Mouse (Mus musculus) G1E-ER4 (cell line): ENCODE measurements around the gene Dgkz. TPM values are rescaled to one million over a fixed set of nuclear protein-coding genes. Genes with fewer than 3 reads are reported as not detected.

Source experiments
- GATA1 ChIP-seq: IDR thresholded peaks from one replicate; pipeline ENCODE4 v1.8.0; 2012; ENCODE audit warnings: low read length, inconsistent platforms
- polyA plus RNA-seq: library from polyadenylated mRNA; stranded (reverse); fragments of >175 nt; gene quantifications from 2 replicates; pipeline ENCODE4 v1.2.3, GENCODE M21; 2012

Gene Dgkz
- polyA plus RNA-seq, 1 experiment = 526 TPM

- no peak for TF ChIP-seq GATA1
These were observed 2.1 kb downstream of the Dgkz start for GRCm38 (mm10) chr2:91973416-91974135.

DNA sequence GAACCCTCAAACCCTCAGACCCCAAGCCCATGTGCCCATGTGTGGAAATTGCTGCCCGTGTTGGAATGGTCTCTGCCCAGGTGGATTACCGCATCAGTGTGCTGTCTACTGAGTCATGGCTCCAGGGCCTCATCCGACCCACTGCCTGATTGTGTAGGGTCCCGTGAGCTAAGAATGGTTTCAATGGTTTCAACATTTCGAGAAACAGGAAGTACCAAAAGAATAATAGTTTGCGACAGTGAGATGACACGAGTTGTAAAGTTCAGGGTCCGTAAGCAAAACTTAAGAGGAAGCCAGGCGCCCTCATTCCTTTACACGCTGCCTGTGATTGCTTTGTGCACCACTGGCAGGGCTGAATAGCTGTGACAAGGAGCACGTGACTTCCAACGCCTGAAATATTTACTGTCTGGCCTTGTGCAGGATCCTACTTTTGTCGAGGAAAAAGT lies 3.5 kb downstream of the Dgkz start:
- no peak for TF ChIP-seq GATA1

DNA sequence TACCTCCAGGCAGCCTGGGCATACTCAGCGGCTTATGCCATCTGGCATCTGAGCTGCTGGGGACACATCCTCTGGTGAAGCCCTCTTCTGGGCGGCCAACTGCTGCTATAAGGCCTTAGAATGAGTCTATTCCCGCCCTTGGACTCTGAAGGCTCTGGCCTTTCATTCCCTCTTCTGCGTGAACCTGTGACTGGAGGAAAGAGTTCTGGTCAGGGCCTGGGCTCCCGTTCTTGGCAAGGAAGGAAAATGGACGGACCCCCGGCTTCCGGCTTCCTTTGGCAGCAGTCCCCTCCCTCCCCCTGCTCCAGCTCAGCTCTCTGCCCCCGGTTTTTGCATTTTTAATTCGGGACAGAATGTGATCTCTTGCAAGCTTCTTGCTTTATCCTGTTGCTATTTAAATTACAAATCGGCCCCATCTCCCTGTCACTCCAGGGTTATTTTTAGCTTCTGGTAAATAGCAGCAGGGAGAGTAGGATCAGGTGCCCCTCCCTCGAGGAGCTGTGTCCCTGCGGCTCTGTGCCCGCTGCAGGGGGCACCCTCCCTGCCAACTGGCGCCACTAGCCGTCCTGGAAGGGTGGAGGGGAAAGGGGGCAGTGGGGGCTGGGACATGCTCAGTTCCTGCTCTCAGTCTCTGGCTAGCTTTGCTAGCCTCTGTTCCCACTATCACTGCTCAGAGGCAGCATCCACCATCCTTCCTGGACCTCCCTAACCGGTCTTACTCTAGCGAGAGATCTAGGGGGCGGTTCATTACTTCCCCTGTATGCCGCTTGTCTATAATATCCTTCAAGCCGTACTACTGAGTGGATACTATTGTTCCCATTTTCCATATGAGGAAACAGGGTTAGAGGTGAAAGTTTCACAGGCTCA lies 4.2 kb downstream of the Dgkz start:
- TF ChIP-seq GATA1 = no peak

DNA sequence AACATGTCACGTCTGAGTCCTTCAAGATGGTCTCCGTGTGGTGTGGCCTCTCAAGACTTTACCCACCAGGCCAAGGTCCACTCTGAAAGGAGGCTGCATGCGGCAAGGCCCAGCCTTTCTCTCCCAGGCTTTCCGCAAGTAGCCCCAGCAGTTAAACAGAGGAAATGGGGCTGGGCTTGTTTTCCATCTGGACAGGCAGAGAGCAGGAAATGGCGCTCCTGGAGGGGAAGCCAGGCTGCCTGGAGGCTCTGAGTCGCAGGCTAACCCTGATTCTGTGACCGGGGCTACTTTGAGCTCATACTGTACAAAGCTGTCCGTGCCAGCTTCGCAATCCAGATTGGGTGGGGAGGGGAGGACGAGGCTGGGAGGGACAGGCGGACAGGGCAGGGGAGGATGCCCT lies 7.7 kb downstream of the Dgkz start:
- no peak for TF ChIP-seq GATA1

- TF ChIP-seq GATA1 = no peak
These were observed 9.3 kb downstream of the Dgkz start for GRCm38 (mm10) chr2:91966367-91966766.

DNA sequence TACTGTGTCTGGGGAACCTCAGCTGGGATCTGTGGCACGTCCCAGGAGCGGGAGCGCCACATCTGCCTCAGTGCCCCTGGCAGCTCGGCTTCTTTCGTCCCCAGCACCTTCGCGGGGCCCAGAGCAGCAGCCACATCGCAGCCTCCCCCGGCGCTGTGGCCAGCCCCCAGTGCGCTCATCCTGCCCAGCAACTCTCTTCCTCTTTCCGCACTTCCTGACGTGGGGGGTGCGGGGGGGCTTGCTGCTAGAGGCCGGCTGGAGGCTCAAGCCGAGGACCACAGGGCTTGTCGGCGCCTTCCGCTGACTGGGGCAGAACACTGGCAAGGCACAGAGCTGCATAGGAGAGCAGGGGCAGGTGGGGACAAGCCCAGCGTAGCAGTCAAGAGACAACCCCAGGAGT lies 10.2 kb downstream of the Dgkz start:
- TF ChIP-seq GATA1 = no peak

DNA sequence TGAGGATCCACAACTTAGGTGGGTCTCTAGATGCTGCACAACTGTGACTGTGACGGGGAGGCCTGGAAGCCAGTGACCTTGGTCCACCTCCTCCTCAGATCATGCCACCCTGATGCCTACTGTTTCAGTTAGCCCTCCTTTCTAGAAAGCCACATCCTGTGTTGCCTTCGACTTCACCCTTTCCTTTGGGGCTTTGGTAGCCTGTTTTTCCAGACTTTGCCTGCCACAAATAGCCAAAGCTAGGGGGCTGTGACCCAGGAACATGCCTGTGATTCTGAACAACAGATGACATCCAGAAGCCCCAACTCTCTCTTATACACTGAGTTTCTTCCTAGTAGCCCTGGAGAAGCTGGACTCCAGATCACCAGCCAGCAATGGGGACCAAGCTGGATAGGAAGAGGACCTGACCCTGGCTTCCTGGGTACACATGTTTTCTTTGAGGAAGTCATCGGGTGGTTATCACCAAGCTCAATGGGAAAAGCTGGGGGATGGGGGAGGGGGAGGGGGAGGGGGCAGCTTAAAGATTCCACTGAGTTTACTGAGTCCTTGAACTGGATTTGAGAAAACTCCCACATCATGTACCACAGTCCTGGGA lies 11.0 kb downstream of the Dgkz start:
- no peak for TF ChIP-seq GATA1

DNA sequence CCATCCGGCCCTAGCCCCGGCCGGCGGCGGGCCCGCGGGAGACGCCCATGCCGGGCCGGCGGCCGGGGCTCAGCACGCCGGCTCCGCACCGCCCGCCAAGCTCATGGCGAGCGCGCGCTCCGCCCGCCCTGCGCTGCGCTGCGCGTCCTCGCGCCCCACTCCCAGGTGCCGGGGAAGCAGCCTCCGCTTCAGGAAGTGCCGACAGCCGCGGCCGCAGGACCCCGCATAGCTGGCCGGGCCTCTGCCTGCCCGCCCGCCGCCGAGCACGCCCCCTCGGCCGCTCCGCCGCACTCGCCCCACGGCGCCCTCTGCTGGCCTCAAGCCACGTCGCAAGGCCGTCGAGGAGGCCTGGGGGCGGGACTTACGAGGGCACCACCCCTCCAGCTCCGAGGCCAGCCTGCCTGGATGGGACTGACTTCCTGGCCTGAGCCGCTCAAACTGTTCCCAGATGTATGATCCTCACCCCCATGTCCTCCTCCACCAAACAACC lies 12.2 kb downstream of the Dgkz start:
- TF ChIP-seq GATA1 = no peak

DNA sequence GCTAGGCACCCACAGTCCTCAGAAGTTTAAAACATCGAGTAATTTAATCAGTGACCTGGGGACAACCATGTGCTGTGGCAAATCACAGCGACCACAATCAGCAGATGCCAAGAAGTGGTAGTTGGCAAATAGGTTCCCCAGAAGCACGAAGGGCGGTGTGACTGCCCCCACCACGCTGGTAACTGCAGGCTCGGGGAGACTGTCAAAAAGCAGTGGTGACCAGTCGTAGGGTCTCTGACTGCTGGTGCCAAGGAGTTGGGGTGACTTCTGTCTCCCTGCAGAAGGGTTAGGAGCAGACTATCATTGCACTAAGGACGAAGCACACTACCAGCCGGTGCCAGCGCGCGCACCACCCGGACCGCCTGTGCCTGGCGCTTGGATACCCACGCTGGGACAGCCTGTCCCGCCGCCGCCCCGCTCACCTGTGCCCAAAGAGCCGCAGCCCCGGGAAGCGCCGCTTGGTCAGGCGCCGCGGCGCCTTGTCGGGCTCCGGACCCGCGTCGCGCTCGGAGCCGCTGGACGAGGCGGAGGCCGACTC lies 12.7 kb downstream of the Dgkz start:
- TF ChIP-seq GATA1 = no peak

DNA sequence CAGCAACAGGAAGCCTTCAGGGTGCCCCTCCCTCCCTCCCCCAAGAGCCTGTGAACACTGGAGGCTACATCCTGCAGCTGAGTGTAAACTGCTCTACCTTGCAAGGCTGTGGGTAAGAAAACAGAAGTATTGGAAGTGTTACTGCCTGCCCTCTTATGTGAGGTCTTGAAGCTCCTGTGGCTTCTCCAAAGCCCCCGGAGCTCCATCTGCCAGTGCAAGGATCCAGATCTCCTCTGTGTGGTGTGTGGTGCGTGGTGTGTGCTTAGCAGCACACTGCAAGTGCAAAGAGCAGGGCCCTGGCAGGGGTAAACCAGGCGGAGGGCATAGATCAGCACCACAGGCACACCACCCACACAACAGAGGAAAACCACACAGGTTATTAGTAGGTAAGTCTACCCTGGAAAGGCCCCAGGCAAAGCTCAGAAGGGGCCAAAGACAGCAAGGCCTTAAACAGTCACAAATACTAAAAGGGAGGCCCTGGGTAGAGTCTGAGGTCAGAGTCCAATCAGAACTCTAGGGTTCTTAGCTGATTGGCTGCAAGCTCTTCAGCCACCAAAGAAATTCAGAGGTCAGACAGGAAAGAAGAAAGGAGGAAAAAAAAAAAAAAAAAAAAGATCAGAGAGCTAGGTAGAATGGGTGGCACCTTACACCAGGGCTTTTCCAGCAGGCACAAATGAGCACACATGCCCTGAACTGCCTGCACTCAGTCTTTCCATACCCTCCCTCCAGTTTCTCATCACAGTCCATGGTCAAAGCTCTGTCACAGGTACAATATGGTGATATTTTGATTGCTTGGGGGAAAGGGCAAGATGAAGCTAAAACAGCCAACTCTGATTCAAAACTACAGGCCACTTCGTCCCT lies 13.5 kb downstream of the Dgkz start:
- TF ChIP-seq GATA1 = no peak

GRCm38 (mm10) chr2:91960459-91960858 lies 15.2 kb downstream of the Dgkz start:
- no peak for TF ChIP-seq GATA1

DNA sequence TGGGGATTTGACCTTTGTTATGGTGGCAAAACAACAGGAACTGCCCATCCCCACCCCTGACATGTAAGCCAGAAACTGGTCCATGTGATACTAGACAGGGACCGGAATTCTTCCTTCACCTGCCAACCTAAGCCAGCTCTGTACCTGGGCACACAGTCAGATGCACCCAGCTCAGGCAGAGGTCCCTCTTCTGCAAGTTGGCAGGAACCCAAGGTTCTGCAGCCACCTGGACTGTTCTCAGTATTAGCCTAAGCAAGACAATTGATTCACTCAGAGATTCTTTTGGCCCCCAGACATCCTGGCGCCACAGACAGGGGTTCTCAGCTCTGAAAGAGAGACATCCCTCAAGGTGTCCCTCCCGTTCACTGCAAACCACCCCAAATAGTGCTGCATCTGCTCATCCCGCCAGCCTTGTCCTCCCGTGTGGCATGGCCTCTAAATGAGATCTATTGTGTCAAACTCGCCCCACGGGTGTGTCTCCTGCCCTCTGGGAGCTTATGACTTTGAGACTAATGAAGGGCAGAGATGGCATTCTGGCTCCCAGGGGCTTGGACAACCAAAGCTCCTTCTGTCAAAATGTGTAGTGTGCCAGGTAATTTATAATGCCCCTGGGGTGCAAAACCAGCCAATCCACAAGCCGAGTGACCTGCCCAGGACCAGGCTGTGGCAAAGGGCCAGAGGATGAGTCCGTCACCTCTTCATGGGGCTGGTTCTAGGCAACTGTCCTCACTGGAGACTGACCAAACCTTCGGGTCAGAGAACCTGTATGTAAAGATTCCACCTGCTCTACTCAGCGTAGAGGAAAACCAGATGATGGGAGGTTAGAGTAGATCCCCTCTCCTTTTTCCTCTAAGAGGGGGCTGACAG lies 15.9 kb downstream of the Dgkz start:
- no peak for TF ChIP-seq GATA1

GRCm38 (mm10) chr2:91958701-91959457 lies 16.8 kb downstream of the Dgkz start:
- TF ChIP-seq GATA1 = no peak

DNA sequence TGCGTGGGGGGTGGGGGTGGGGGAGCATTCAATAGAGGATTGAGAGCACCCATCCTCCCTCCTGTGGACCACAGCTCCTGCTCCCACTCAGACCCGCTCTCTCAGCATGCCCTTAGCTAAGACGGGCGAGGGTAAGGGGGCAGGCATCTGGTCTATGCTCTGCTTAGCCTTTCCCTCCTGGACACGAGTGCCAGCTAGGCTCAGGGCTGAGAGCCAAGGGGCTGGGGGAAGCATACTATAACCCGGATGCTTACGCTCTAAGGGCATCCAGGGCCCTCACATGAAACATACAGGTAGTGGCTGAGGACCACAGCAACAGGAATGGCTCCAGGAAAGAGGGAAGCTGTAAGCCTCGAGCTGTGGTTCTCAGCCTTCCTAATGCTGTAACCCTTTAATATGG lies 17.6 kb downstream of the Dgkz start:
- TF ChIP-seq GATA1 = no peak
